10 mouse cellular contexts compared by ENCODE assay signal in genomic region chr4:87818276-87818675, GRCm38 (mm10).
"Had no signal": no experiment of that assay in that cellular context is flagged by ENCODE, and none has a peak within 500 bp of the region (broad histone marks: within the 10 kb centered on the region; RNA-seq: fewer than 3 reads in every experiment).

No protein-coding gene starts in this region.

- DNase-seq: kidney, postnatal 25 days; right cerebral cortex, postnatal 25 days; thymus, postnatal 36 days had no signal

- H3K4me1 ChIP-seq: limb, embryonic 15.5 days; lung, embryonic 15.5 days had no signal

- H3K4me2 ChIP-seq: limb, embryonic 15.5 days; liver, embryonic 12.5 days; lung, embryonic 15.5 days; midbrain, embryonic 13.5 days; neural tube, embryonic 15.5 days had no signal

- H3K9ac ChIP-seq: limb, embryonic 15.5 days; liver, embryonic 12.5 days; lung, embryonic 15.5 days; midbrain, embryonic 13.5 days; neural tube, embryonic 15.5 days had no signal

- H3K4me3 ChIP-seq: left cerebral cortex, adult 2 months; limb, embryonic 15.5 days; liver, embryonic 12.5 days; lung, embryonic 15.5 days; midbrain, embryonic 13.5 days; myocyte; neural tube, embryonic 15.5 days had no signal

- H3K27me3 ChIP-seq: limb, embryonic 15.5 days; liver, embryonic 12.5 days; lung, embryonic 15.5 days; midbrain, embryonic 13.5 days; neural tube, embryonic 15.5 days had no signal

- H3K27ac ChIP-seq: left cerebral cortex, adult 2 months; limb, embryonic 15.5 days; liver, embryonic 12.5 days; lung, embryonic 15.5 days; midbrain, embryonic 13.5 days; neural tube, embryonic 15.5 days had no signal

- H3K9me3 ChIP-seq: limb, embryonic 15.5 days; liver, embryonic 12.5 days; lung, embryonic 15.5 days; midbrain, embryonic 13.5 days; neural tube, embryonic 15.5 days had no signal

- ATAC-seq: liver, embryonic 12.5 days had no signal

- H3K36me3 ChIP-seq: limb, embryonic 15.5 days; lung, embryonic 15.5 days; midbrain, embryonic 13.5 days; neural tube, embryonic 15.5 days had no signal
